Mouse (Mus musculus) neural tube, embryonic 14.5 days (tissue): ENCODE data around the gene Kcnh1. TPM values are rescaled to one million over a fixed set of nuclear protein-coding genes. Genes with fewer than 3 reads are reported as not detected.

Experiments used
- ATAC-seq: fragments of 200-750 bp; cut with Nextera tagmentation; 2 replicates; pipeline ENCODE4 v1.8.0; 2017; ENCODE audit warnings: low read depth, mild to moderate bottlenecking, moderate TSS enrichment, moderate library complexity
- H3K27ac ChIP-seq: fragments of 300-500 bp; sonication (generic); 2 replicates; pipeline ENCODE4 v1.5.1; 2014; ENCODE audit warnings: low read depth, mild to moderate bottlenecking, control low read depth, low read length, moderate library complexity, mixed read lengths
- H3K27me3 ChIP-seq: fragments of 300-500 bp; sonication (generic); 2 replicates; pipeline ENCODE4 v1.6.1; 2014; ENCODE audit warnings: low read length; ENCODE audit not compliant: control insufficient read depth, insufficient read depth
- H3K36me3 ChIP-seq: fragments of 300-500 bp; sonication (generic); 2 replicates; pipeline ENCODE4 v1.6.1; 2014; ENCODE audit warnings: low read length, mixed read lengths; ENCODE audit not compliant: control insufficient read depth, insufficient read depth
- H3K4me1 ChIP-seq: fragments of 300-500 bp; sonication (generic); 2 replicates; pipeline ENCODE4 v1.6.1; 2014; ENCODE audit warnings: low read length; ENCODE audit not compliant: control insufficient read depth, insufficient read depth
- H3K4me2 ChIP-seq: fragments of 300-500 bp; sonication (generic); 2 replicates; pipeline ENCODE4 v1.6.1; 2014; ENCODE audit warnings: mild to moderate bottlenecking, low read depth, low read length, control low read depth
- H3K4me3 ChIP-seq: fragments of 300-500 bp; sonication (generic); 2 replicates; pipeline ENCODE4 v1.5.1; 2014; ENCODE audit warnings: low read depth, low read length, control low read depth, mixed read lengths
- H3K9ac ChIP-seq: fragments of 300-500 bp; sonication (generic); replicated peaks from 2 replicates; pipeline ENCODE4 v1.6.1; 2014; ENCODE audit warnings: low read depth, mild to moderate bottlenecking, control low read depth, low read length, mixed read lengths
- H3K9me3 ChIP-seq: fragments of 300-500 bp; sonication (generic); 2 replicates; pipeline ENCODE4 v1.6.1; 2016; ENCODE audit warnings: low read length; ENCODE audit not compliant: control insufficient read depth
- WGBS: fragments of 180-500 bp; shearing (Covaris S2); extraction: QIAGEN DNeasy Blood & Tissue Kit; methylation state at CpG from one replicate; pipeline ENCODE4 v1.1.7; 2014; 5-methylcytosine and 5-hydroxymethylcytosine counted together
- polyA plus RNA-seq: library from polyadenylated mRNA; unstranded; fragments of >200 nt; fragmentation: Nextera tagmentation; extraction: Ambion mirVana; gene quantifications from 2 replicates; pipeline ENCODE4 v1.2.1, GENCODE M21; 2014

Gene Kcnh1
- polyA plus RNA-seq, 1 experiment from 2014 or later = 3.1 TPM

DNA sequence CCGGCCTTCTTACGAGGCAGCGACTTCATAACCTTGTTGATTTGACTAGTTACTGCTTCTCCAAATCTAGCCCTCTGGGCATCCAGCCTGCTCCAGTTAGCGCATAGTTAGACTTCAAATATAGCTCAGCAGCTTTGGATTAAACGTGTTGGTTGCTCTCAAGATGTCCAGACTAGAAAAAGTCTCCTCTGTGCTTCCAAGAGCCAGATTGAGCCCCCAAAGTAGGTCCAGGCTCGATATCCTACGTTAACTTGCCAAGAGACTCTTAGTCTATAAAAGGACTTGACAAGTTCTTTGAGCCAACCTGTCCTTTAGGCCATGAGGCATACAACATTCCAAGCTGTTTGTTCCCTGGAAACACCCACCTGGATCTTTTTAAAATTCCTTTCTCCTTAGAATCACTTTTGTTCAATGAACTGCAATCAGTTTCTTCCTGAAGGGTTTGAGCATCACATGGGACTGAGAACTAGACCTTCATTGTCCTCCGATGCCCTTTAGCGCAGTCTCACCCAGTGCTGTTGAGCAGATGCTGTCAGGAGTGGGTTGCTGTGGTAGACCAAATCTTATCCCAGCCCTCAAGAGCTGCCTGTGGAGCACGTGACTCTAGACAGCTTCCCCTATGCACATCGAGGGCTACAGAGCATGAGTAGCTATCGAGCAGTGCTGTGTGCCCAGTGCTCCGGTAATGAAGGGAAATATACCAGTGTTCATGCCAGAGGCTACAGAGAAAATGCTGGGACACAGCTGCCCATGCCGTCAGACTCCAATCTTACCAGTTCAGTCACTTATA, 231.0 kb downstream of the Kcnh1 start:
- no peak for ATAC-seq
- H3K27me3 ChIP-seq = no peaks in the 10 kb centered on the region
- H3K27ac ChIP-seq = no peak overlapping the region
- no peaks in the 10 kb centered on the region for H3K4me1 ChIP-seq
- H3K4me3 ChIP-seq = no peak overlapping the region
- no peak overlapping the region for H3K9ac ChIP-seq
- H3K36me3 ChIP-seq = no peaks in the 10 kb centered on the region
- H3K4me2 ChIP-seq = no peak overlapping the region
- WGBS = 87% methylated on average over 14 of the region's 14 CpGs
- no peaks in the 10 kb centered on the region for H3K9me3 ChIP-seq

DNA sequence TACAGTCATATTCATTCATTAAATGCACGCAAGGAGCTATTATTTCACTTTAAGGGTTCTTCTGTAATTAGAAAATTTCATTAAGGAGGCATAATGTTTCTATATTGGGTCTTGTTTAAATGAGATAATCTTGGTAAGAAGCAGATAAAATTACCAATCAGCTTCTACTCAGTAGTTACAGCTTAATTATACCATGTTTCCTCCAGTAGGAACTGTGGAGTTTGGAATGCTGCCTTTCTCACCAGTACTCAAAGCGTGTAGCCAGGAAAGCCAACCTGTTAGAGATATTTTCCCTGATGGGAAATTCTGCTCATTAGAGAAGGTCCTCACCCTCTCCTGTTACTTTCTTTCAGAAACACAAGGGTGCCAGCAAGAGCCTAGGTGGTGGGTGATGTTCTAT, 240.8 kb downstream of the Kcnh1 start:
- ATAC-seq = no peak
- H3K9me3 ChIP-seq = no peaks in the 10 kb centered on the region
- no peak overlapping the region for H3K4me2 ChIP-seq
- no peak overlapping the region for H3K27ac ChIP-seq
- 78% methylated on average over 2 of the region's 2 CpGs for WGBS
- no peaks in the 10 kb centered on the region for H3K4me1 ChIP-seq
- no peaks in the 10 kb centered on the region for H3K27me3 ChIP-seq
- no peak overlapping the region for H3K4me3 ChIP-seq
- no peak overlapping the region for H3K9ac ChIP-seq
- no peaks in the 10 kb centered on the region for H3K36me3 ChIP-seq

DNA sequence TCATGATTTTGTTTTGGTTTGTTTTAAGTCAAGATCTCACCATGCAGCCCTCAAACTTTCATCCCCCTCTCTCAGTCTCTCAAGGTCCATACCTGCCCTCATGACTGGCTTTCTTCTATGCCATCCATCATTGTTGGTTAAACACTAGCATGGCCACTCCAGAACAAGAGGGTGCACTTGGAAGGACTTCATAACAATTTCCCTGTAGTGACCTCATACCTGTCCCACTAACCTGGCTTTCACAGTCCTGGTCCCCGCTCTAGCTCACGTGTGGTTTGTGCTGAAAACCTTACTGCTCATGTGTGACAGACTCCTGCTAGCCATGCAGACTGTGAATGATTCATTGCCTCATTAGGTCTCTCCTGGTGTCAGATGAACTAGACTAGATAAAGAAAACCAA, 244.9 kb downstream of the Kcnh1 start:
- H3K4me1 ChIP-seq = no peaks in the 10 kb centered on the region
- H3K9ac ChIP-seq = no peak overlapping the region
- no peak overlapping the region for H3K27ac ChIP-seq
- H3K4me2 ChIP-seq = no peak overlapping the region
- no peaks in the 10 kb centered on the region for H3K36me3 ChIP-seq
- 87% methylated on average over 2 of the region's 2 CpGs for WGBS
- no peaks in the 10 kb centered on the region for H3K27me3 ChIP-seq
- H3K4me3 ChIP-seq = no peak overlapping the region
- H3K9me3 ChIP-seq = no peaks in the 10 kb centered on the region
- no peak for ATAC-seq

DNA sequence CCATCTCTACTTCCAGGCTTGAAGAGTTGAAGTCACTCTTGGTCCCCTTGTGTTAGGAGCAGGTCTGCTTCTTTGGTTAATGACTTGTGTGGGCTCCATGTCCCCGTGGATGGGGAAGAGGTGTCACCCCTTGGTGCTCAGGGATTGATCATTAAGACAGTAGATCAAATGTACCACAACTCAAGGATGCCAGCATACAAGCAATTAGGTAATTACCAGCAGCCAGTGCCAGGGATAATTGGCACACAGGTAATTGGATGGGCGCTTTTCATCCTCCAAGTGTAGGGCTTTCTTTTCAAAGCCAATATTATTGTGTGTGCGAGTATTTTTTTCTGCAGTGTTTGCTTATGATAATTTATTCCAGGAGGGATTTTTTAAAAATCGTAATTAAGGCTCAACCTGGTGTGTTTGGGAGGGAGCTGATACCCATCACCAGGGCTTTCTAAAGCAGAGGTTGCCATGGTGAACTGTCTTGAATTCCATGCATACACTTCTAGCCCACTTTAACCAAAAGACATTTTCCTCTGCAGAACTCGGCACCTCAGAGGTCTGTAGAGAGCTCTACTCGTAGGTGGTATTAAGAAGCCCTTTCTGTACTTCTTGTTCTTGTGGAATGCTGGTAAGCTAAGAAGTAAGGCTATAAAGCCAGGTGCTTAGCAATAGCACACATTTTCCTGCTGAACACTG, 248.7 kb downstream of the Kcnh1 start:
- no peak for ATAC-seq
- WGBS = 76% methylated on average over 6 of the region's 6 CpGs
- Histone ChIP-seq H3K9ac (no peak overlapping the region), H3K4me3 (no peak overlapping the region), H3K4me1 (peaks cover 1% of the 10 kb centered on the region; the same call in 1 of the 2 replicates), H3K27me3 (no peaks in the 10 kb centered on the region), H3K4me2 (no peak overlapping the region), H3K36me3 (no peaks in the 10 kb centered on the region), H3K9me3 (no peaks in the 10 kb centered on the region), H3K27ac (no peak overlapping the region)

DNA sequence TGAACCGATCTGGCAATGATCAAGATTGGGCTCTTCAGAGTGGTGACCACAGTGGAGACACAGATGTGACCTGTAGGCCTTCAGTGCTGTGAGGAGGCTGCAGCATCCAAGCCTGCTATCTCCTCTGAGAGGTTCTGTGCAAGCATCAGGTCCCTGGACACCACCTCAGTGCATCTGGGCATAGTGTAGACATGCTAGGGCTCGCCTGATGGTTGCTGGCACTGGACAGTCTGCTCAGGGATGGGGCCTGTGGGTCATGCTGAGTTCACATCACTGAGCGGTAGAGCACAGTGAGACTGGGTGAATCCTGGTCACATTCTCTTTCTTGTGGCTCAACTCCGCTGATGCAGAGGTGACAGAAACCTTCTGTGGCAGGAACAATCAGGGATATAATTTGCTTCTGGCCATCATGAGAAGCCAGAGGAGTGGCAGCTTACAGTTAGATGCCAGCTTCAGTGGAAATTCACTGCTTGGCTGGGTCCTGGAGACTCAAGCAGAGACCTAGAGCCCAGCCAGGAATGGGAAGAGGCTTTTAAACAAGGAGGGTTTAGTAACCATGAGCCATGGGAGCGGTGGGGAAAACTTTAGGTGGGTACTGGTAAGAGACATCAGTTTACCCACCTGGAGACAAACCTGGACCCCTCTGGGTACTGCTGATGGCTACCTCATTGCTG, 252.3 kb downstream of the Kcnh1 start:
- ATAC-seq = no peak
- 83% methylated on average over 5 of the region's 5 CpGs for WGBS
- no peak overlapping the region for H3K27ac ChIP-seq
- H3K4me3 ChIP-seq = no peak overlapping the region
- no peaks in the 10 kb centered on the region for H3K36me3 ChIP-seq
- H3K4me2 ChIP-seq = no peak overlapping the region
- H3K27me3 ChIP-seq = no peaks in the 10 kb centered on the region
- H3K4me1 ChIP-seq = peaks cover 4% of the 10 kb centered on the region; the same call in 1 of the 2 replicates
- H3K9me3 ChIP-seq = no peaks in the 10 kb centered on the region
- H3K9ac ChIP-seq = no peak overlapping the region

DNA sequence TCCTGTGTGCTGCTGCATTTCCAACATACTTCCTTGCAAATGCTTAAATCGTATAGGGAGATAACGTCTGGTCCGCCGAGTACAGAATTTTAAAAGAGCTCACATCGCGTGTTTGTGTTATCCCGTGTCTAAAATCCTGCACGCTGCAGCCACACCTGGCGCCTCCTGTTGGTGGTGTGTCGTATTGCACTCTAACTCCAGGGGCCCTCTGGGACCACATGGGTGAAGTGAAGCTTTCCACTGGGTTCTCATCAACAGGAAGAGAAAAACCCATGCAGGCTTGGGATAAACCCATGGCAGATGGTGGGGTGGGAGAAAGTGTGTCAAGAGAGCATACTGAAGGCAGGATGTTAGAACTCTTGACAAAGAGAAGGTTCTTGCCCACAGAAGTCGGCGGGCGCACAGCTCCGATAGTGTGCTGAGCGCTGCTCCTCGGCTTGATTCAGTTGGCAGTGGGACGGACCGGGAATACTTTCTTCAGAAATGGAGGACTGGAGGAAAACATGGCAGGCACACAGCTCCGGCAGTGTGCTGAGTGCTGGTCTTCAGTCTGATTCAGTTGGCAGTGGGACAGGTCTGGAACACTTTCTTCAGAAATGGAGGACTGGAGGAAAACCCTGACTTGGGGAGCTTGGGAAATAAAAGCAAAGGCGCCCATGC, 253.6 kb downstream of the Kcnh1 start:
- ATAC-seq = no peak
- Histone ChIP-seq H3K4me1 (peaks cover 4% of the 10 kb centered on the region; the same call in 1 of the 2 replicates), H3K4me3 (no peak overlapping the region), H3K27ac (0 out of 2 replicates have a peak overlapping the region, but pooled peaks have one; percentile 22), H3K36me3 (no peaks in the 10 kb centered on the region), H3K9me3 (no peaks in the 10 kb centered on the region), H3K4me2 (no peak overlapping the region), H3K9ac (no peak overlapping the region), H3K27me3 (no peaks in the 10 kb centered on the region)
- WGBS = 71% methylated on average over 20 of the region's 20 CpGs

DNA sequence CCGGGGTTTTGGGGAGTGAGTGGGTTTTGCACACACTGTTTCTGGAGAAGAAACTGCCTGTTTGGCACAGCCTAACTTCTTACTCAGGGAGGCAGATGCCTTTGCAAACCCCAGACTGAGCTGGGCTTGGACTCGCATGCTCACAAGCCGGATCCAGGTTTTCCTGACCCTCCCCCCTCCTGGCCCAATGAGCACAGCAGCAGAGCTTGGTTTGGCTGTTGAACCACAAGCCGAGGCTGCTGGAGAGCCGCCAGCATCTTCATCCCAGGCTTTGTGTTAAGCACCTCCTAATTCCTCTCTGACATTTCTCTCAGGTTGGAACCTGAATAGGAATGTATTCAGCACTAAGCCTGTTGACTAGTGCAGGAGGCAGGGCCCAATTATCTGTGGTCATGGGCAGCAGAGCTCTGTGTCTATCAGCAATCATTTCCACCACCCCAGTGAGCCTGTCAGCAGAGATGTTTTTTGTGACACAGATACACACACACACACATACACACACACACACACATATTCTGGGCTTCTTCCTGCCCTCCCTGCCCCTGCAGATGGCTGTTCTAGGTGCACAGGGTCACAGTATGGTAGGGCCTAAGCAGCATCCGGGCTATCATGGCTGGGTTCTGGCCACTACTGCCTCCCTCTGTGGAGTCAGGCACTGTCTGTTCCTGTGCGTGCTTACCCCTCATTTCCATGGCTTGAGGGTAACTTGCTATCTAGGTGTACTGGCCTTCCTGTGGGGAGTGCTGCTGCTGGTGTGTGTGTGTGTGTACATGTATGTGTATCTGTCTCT, 254.3 kb downstream of the Kcnh1 start:
- ATAC-seq = peak; percentile 83
- Histone ChIP-seq H3K4me2 (no peak overlapping the region), H3K9me3 (no peaks in the 10 kb centered on the region), H3K4me3 (no peak overlapping the region), H3K9ac (no peak overlapping the region), H3K4me1 (peaks cover 4% of the 10 kb centered on the region; the same call in 1 of the 2 replicates), H3K27ac (0 out of 2 replicates have a peak overlapping the region, but pooled peaks have one; percentile 29), H3K36me3 (no peaks in the 10 kb centered on the region), H3K27me3 (no peaks in the 10 kb centered on the region)
- 61% methylated on average over 7 of the region's 7 CpGs for WGBS

DNA sequence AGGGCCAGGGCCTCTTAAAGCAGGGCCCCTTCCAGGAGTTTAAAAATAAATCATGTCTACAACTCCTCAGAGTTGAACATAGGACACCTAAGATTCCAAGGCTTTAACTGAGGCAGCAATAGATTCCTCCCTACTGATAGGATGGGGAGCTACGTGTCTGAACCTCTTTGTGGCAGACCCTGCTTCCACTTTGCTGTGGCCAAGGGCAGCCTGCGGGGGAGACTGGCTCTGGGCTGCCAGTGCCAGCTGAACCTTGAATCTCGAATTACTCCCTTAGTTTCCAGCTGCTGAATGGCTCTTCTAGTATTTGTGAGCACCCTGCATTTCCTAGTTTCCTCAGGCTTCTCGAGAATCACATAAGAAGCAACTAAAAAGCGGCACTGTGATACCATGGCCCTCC, 255.6 kb downstream of the Kcnh1 start:
- Histone ChIP-seq H3K27me3 (no peaks in the 10 kb centered on the region), H3K9me3 (no peaks in the 10 kb centered on the region), H3K4me1 (peaks cover 4% of the 10 kb centered on the region; the same call in 1 of the 2 replicates), H3K9ac (no peak overlapping the region), H3K36me3 (no peaks in the 10 kb centered on the region), H3K4me2 (no peak overlapping the region), H3K27ac (no peak overlapping the region), H3K4me3 (no peak overlapping the region)
- no peak for ATAC-seq
- WGBS = 66% methylated on average over 5 of the region's 5 CpGs
